Mouse (Mus musculus) heart, postnatal 0 days (tissue): ENCODE results near the gene Deup1. TPM values are rescaled to one million over a fixed set of nuclear protein-coding genes. Genes with fewer than 3 reads are reported as not detected.

Experiments used
- ATAC-seq: fragments of 200-750 bp; cut with Nextera tagmentation; 2 replicates; pipeline ENCODE4 v1.8.0; 2017; ENCODE audit warnings: low read depth, moderate number of reproducible peaks, moderate library complexity; ENCODE audit not compliant: insufficient read depth
- DNase-seq: peaks from one replicate; pipeline ENCODE4 v3.0.0-alpha.2; 2016; ENCODE audit warnings: low spot score
- H3K27ac ChIP-seq: fragments of 300-500 bp; sonication (generic); 2 replicates; pipeline ENCODE4 v1.5.1; 2014; ENCODE audit warnings: low read depth, mild to moderate bottlenecking
- H3K27me3 ChIP-seq: fragments of 300-500 bp; sonication (generic); 2 replicates; pipeline ENCODE4 v1.6.1; 2014; ENCODE audit warnings: low read length, mixed read lengths; ENCODE audit not compliant: control insufficient read depth, insufficient read depth
- H3K36me3 ChIP-seq: fragments of 300-500 bp; sonication (generic); replicated peaks from 2 replicates; pipeline ENCODE4 v1.6.1; 2014; ENCODE audit warnings: low read length, mixed read lengths; ENCODE audit not compliant: control insufficient read depth, insufficient read depth
- H3K4me1 ChIP-seq: fragments of 300-500 bp; sonication (generic); 2 replicates; pipeline ENCODE4 v1.6.1; 2014; ENCODE audit warnings: antibody characterized with exemption; ENCODE audit not compliant: control insufficient read depth, insufficient read depth
- H3K4me2 ChIP-seq: fragments of 300-500 bp; sonication (generic); 2 replicates; pipeline ENCODE4 v1.6.1; 2014; ENCODE audit warnings: low read depth, mild to moderate bottlenecking, low read length, moderate library complexity
- H3K4me3 ChIP-seq: fragments of 300-500 bp; sonication (generic); 2 replicates; pipeline ENCODE4 v1.5.1; 2014; ENCODE audit warnings: low read depth, low read length
- H3K9ac ChIP-seq: fragments of 300-500 bp; sonication (generic); replicated peaks from 2 replicates; pipeline ENCODE4 v1.6.1; 2014; ENCODE audit warnings: low read depth, low read length, mixed read lengths
- H3K9me3 ChIP-seq: fragments of 300-500 bp; sonication (generic); replicated peaks from 2 replicates; pipeline ENCODE4 v1.6.1; 2016; ENCODE audit warnings: low read length; ENCODE audit not compliant: control insufficient read depth
- CTCF ChIP-seq: IDR thresholded peaks from 2 replicates; pipeline ENCODE4 v1.5.1; 2016; ENCODE audit warnings: antibody characterized with exemption, control low read depth, low read depth
- EP300 ChIP-seq: IDR thresholded peaks from 2 replicates; pipeline ENCODE4 v1.6.1; 2016; ENCODE audit warnings: antibody characterized with exemption, low read depth
- WGBS: fragments of 180-500 bp; shearing (Covaris S2); extraction: QIAGEN DNeasy Blood & Tissue Kit; methylation state at CpG from one replicate; pipeline ENCODE4 v1.1.7; 2014; 5-methylcytosine and 5-hydroxymethylcytosine counted together
- polyA plus RNA-seq: library from polyadenylated mRNA; unstranded; fragments of >200 nt; fragmentation: Nextera tagmentation; extraction: Ambion mirVana; gene quantifications from 2 replicates; pipeline ENCODE4 v1.2.1, GENCODE M21; 2015
- total RNA-seq: library from RNA; depleted of rRNA; stranded (reverse); fragments of >200 nt; gene quantifications from 2 replicates; pipeline ENCODE4 v1.2.3, GENCODE M21; 2014; ENCODE audit warnings: low replicate concordance

Gene Deup1
- total and polyA plus RNA-seq, 2 experiments from 2014 or later = 0.15 TPM; not detected in 1

DNA sequence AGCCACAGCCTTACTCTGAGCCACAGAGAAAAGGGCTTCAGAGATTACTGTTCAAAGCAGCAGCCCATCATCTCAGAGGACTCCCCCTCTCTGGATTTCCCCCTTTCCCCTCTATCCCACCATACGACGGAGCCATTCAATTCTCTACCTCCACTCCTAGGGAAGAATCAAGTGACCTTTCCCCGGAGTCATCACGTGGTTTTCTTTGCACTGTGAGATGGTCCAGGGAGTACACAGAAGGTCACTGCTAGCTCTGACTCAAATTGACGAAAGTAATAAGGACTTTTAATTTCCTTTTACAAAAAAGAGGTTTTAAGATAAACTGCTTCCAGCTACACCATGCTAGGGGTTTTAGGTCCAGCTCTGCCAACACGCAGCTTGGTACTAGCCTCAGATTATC, 31.3 kb upstream of the Deup1 start:
- H3K9ac ChIP-seq = no peak overlapping the region
- H3K4me2 ChIP-seq = no peak overlapping the region
- 68% methylated on average over 6 of the region's 6 CpGs for WGBS
- H3K4me1 ChIP-seq = no peaks in the 10 kb centered on the region
- H3K9me3 ChIP-seq = 0 out of 2 replicates have a peak, but pooled peaks cover 6% of the 10 kb centered on the region
- ATAC-seq = no peak
- no peaks in the 10 kb centered on the region for H3K36me3 ChIP-seq
- TF ChIP-seq EP300 (no peak), CTCF (no peak)
- no peaks in the 10 kb centered on the region for H3K27me3 ChIP-seq
- no peak for DNase-seq
- H3K4me3 ChIP-seq = no peak overlapping the region
- H3K27ac ChIP-seq = no peak overlapping the region

DNA sequence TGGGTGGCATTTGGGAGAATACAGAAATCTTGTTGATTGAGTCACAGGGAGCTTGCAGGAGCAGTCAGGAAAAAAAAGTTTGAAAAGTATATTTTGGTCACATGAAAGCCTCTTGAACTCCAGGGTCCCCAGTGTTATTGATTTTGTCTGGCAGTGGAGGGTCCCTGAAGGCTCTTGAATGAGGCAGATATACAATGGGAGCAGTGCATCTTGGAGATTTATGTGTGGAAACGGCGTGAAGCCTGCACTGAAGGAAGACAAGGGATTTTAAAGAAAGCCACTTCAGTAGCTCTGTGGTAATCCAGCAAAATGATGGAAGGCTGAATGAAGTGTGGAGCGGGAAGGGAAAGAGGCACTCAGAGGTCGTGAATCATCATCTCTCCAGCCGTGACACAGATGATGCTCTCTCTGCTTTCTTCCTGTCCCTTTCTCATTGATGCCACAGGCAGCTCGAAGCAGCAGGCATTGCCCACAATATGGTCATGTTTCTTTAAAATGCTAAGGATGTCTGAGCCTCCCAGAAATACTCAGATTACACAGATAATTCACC, 30.6 kb upstream of the Deup1 start:
- Histone ChIP-seq H3K36me3 (no peaks in the 10 kb centered on the region), H3K4me1 (no peaks in the 10 kb centered on the region), H3K4me2 (no peak overlapping the region), H3K9ac (no peak overlapping the region), H3K4me3 (no peak overlapping the region), H3K27me3 (no peaks in the 10 kb centered on the region), H3K9me3 (0 out of 2 replicates have a peak, but pooled peaks cover 6% of the 10 kb centered on the region), H3K27ac (no peak overlapping the region)
- DNase-seq (peak; percentile 5), ATAC-seq (no peak)
- TF ChIP-seq EP300 (no peak), CTCF (no peak)
- 62% methylated on average over 6 of the region's 6 CpGs for WGBS

DNA sequence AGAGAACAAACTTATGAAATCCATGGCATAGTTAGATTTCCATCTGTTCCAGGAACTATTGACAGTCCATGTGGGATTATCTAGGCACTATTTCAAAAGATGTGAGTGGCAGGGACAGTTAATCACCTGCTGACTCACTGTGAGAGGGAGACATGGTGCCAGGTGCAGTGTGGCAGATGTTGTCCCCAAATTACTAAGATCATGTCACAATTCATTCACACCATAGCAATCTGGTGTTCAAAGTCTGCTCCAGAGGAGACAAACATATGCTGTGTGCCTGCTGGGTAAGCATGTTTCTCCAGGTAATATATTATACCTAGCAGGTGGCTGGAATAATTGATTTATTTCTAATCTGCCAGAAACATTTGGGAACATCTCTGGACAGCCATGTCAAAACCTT, 25.3 kb upstream of the Deup1 start:
- no peak for ATAC-seq
- Histone ChIP-seq H3K4me1 (no peaks in the 10 kb centered on the region), H3K27me3 (no peaks in the 10 kb centered on the region), H3K9ac (no peak overlapping the region), H3K4me3 (no peak overlapping the region), H3K4me2 (no peak overlapping the region), H3K9me3 (0 out of 2 replicates have a peak, but pooled peaks cover 6% of the 10 kb centered on the region), H3K27ac (no peak overlapping the region), H3K36me3 (no peaks in the 10 kb centered on the region)
- no peak for TF ChIP-seq CTCF
- no peak for TF ChIP-seq EP300
- DNase-seq = no peak

DNA sequence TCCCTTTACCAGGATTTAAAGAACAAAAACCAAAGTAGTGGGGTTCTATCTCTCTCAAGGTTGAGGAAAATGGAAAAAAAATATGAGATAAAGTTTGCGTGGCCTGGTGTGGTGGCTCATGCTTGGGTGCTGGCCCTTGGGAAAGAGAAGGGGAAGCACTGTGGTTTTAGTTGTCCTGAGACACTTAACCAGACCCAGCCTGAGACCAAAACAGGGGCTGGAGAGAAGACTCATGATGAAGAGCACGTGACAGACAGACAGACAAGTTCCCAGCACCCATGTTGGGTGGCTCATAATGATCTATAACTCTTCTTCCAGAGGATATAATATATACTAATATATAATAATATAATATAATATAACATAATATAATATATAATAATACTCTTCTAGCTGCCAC, 22.2 kb upstream of the Deup1 start:
- no peak for ATAC-seq
- Histone ChIP-seq H3K9me3 (0 out of 2 replicates have a peak, but pooled peaks cover 2% of the 10 kb centered on the region), H3K4me2 (no peak overlapping the region), H3K27ac (no peak overlapping the region), H3K9ac (no peak overlapping the region), H3K36me3 (no peaks in the 10 kb centered on the region), H3K4me3 (no peak overlapping the region), H3K4me1 (no peaks in the 10 kb centered on the region), H3K27me3 (no peaks in the 10 kb centered on the region)
- no peak for TF ChIP-seq EP300
- WGBS = 87% methylated on average over 2 of the region's 2 CpGs
- DNase-seq = no peak

DNA sequence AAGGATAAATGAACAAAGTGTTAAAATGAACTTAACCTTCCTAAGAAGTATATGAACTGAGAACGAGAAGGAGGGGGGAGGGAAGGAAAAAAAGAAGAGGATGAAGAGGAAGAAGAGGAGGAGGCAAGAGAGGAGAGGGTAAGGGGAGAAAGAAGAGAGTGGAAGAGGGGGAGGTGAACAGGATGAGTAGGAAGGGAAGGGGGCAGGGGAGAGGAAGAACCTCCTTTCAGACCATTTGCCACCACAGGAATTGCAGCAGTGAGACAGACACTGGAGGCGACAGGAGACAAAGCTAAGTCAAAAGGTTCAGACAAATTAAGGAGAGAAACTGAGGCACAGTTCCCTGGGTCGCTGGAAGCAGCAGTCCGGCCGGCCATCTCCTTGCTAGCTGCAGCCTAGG, 349 bp downstream of the Deup1 start:
- Histone ChIP-seq H3K27me3 (0 out of 2 replicates have a peak, but pooled peaks cover 7% of the 10 kb centered on the region), H3K4me2 (peak overlapping the region; percentile 52), H3K9me3 (no peaks in the 10 kb centered on the region; the same call in 1 of the 2 replicates), H3K4me1 (no peaks in the 10 kb centered on the region), H3K36me3 (no peaks in the 10 kb centered on the region), H3K4me3 (peak overlapping the region; percentile 22), H3K9ac (no peak overlapping the region), H3K27ac (no peak overlapping the region)
- DNase-seq (no peak), ATAC-seq (no peak)
- TF ChIP-seq EP300 (no peak), CTCF (no peak)
- WGBS = 17% methylated on average over 5 of the region's 5 CpGs

DNA sequence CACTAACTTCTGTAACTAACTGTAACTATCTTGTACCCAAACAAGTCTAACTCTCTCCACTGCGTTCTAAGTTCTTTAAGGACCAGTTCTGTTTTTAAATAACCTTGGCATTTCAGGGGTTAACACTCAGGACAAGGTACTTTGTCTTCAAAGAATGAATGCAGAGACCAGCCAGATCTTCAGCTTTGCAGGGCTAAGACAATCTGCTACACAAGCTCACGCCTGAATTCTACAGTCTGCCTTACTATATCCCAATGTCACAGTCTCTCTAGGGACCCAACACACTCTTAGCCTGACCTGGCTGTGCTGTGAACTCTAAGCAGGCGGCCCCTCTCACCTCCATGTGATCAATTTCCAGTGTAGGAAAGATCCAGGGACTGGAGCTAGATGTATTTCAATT, 3.0 kb downstream of the Deup1 start:
- Histone ChIP-seq H3K4me1 (no peaks in the 10 kb centered on the region), H3K4me2 (no peak overlapping the region), H3K36me3 (no peaks in the 10 kb centered on the region), H3K9me3 (no peaks in the 10 kb centered on the region), H3K9ac (no peak overlapping the region), H3K27me3 (0 out of 2 replicates have a peak, but pooled peaks cover 7% of the 10 kb centered on the region), H3K27ac (no peak overlapping the region), H3K4me3 (no peak overlapping the region)
- 68% methylated on average over 3 of the region's 3 CpGs for WGBS
- no peak for DNase-seq
- TF ChIP-seq CTCF = no peak
- no peak for TF ChIP-seq EP300
- ATAC-seq = no peak
